Mouse (Mus musculus) kidney, adult 8-10 months (tissue): ENCODE measurements at regions not wholly inside any gene's neighbourhood (a gene's known extent, or its start where the extent isn't known, plus 50 kb on each side); places are given as distances from the start of the nearest gene placed in this dataset.

Experiments
- DNase-seq, 2 experiments: peaks; one replicate each; pipeline ENCODE4 v3.0.0; 2022

DNA sequence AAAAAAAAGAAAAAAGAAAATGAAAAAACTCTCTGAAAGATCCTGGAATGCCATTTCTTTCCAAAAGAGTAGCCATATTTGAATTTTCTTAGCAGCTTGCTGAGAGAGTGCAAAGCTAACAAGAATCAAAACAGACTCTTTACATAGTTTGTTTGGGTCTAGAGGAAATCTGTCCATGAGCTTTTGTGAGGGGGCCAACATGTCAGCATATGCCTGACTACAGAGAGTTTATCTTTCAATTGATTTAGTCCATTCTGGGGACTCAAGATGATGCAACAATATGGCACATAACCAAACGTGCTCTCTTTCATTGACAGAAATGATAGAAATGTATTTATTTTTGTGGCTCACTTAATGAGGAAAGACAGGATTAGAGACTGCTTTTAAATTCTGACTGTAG is 822.8 kb upstream of the Acvr2a start:
- no peak for DNase-seq

DNA sequence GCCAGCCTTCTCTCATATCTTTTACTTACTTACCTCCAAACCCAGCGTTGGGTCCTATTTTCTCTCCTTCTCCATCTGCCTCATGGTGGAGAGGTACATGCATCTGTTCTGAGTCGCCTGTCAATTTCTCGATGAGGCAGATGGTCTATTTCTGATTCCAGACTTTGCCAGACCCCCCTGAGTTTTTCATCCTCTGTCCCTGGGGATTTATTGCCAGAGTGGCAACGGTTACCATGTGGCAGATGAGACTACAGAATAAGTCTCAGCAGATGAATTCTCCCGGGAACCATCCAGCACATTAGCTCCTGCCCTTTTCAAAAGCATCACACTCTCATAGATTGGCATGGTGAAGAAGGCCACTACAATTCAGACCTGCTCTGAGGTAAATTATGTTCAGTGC is 819.7 kb upstream of the Acvr2a start:
- no peak for DNase-seq

DNA sequence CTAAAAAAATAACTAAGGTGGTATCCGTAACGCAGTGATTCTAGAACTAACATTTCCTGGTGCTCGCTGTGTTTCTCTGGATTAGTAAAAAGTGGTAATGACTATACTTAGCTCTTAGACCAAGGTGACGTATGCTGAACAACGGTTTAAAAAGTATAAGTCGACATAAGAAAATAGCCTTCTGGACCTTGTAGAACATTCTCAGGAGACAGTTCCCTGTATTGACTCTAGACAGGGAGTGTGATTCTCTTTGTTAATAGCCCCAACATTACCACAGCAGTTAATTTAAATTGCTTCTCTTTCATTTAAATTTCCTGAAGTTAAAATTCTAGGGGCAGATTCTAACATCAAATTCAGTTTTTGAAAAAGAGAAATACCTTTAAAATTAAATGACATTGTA is 812.7 kb upstream of the Acvr2a start:
- no peak for DNase-seq

DNA sequence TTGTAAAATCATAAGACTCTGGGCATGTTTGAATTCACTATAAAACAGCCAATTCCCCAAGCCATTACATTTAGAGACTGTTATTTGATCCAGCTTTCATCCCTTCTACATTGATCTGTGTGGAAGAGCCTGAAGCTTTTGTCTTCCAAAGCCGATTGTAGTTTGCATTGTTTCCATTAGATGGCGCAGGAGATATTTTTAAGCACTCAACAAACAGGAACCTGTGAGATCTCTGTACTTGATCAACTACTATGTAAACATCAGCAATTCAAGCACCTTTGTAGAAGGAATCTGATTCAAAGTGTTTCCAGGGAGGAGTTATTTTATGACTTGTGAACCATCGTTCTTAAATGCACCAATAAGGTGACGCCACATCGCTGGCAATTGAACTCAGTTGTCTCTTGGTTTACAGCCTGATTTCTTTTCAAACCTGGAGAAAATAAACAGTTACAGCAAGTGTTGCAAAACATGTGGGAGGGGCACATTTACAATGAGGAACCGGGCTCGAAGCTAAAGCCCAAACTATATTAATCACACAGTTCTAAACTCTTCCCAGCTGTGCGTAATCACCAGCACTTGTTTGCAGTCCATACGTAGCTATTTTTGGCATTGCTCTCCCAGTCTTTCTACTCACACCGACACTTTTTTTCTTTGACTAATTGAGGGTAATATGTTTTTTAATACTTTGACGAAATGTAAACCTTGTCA is 812.0 kb upstream of the Acvr2a start:
- DNase-seq = peak; percentile 44 to 47

DNA sequence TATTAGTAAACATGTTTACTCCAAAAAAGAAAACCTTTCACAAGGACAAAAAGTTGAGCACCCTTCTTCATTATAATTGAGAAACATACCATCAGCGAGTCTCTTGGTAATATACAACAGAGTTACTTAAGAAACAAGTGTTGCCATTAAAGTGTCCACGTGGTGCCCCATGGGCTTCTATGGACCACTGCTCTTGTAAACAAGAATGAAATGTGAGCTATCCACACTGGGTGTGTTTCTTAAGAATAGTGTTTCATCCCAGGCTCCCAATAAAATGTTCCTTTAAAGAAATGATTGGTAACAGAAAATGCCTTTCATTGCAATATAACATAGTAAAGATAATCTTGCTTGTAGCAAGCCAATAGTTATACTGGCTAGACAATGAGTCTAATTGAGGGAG is 803.6 kb upstream of the Acvr2a start:
- no peak for DNase-seq

DNA sequence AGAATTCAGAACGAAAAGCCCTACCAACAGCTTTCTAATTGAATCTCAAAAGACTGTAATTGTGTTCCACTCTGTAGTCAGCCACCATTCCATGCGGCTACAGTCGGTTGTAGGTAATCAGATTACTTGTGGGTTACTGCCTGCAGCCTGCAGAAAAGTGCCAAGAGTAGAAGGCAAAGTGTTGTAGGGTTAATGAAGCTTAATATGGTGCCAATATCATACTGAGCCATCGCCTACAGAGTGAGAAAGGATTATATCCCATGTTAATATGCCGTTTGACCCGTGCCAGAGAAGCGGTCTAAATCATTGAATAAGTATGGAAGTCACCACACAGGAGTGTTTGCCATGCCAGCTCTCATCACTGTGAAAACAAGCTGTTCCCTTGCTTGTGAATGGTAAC is 786.4 kb upstream of the Acvr2a start:
- DNase-seq = no peak

DNA sequence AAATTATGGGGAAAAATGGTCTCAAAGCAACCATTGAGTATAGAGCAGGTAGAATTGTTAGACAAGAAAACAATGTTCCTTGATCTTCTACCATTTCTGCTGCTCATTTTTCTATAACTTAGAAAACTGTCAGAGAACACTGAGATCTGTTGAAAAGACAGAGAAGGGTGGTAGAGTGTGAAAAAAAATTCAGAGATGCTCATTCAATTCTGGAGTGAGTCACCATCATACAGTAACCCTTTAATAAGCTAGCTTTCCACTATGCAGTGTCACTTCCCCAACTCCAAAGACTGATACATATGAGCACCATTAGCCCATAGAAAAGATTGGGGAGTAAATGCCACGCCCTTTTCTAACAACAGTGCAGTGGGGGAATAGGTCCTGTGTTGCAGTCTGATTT is 752.5 kb upstream of the Acvr2a start:
- DNase-seq = no peak

DNA sequence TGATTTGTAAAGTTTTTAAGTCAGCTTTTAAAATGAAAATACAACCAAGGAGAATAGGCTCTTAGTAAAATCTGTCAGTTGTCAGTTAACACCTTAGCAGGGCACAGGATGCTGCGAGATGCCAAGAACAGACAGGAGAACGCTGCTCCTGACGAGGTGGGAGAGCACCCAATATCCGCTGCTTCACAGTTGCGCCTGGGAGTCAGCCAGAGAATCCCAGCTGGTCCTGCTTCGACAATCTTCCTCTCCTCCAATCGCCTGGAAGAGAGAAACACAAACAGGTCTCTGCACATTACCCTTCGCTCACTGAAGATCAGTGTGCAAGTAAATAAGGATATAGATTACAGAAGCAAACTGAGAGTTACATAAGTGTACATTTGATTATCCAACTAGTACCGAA is 750.5 kb upstream of the Acvr2a start:
- DNase-seq = no peak

DNA sequence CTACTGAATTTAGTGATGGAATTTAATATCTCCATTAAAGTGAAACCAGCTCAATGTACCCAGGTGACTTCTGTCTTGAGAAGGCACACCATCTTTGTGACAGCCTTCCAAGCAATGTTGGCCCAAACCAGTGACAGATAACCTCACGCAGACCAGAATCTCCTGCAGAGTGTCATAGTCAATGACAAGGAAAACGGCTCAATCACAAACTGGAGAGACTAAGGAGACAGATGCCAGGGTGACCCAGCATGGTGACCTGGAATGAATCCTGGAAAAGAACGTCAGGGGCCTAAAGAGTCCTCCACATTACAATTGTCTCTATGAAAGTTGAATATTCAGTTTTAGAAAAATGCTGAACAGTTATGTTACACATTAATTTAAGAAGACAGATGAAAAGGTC is 748.7 kb upstream of the Acvr2a start:
- no peak for DNase-seq

DNA sequence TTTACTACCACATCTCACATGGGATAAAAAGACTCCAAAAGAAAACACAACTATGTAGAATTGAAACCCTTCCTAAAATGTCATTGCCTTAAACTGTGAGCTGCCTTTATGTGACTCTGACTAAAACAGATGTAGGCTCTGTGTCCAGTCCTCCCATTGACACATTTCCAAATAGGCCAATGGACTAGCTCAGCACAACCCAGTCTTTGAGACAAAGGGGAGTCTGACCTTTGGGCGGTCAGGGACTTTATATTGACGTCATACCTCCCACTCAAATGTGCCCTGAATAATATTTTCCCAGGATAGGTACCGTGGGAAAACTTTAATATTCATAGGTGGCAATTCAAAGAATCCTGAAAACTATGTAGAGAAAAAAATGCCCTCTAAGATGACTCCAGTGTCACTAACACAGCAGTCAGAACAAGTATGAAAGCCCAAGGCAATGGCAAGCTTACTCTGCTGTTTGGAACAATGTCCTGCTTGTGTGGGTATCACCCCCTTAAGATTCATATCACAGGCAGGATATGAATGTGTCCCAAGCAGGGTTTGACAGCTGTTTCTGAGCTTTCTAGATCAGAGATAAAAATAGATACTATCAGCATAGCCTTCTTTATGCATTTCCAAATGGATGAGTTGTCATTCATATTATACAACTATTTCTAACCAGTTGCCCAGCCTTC is 731.6 kb upstream of the Acvr2a start:
- no peak for DNase-seq

DNA sequence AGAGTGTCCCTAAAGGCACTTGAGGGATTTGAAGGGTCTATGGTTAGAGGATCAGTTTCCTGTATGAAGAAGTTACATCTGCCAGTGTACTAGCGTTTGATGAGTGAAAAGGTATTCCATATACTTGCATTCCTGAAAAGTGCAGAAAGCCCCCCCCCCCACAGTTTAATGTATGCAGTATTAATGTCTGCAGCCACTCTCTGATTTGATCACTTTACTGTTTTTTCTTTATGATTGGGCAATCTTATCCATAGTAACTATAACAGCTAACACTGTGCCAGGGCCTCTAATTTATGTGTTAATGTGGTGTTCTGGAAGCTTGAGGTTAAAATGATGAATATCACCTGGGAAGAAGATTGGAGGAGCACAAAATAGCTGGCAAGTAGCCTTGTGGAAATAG is 715.6 kb upstream of the Acvr2a start:
- DNase-seq = no peak

DNA sequence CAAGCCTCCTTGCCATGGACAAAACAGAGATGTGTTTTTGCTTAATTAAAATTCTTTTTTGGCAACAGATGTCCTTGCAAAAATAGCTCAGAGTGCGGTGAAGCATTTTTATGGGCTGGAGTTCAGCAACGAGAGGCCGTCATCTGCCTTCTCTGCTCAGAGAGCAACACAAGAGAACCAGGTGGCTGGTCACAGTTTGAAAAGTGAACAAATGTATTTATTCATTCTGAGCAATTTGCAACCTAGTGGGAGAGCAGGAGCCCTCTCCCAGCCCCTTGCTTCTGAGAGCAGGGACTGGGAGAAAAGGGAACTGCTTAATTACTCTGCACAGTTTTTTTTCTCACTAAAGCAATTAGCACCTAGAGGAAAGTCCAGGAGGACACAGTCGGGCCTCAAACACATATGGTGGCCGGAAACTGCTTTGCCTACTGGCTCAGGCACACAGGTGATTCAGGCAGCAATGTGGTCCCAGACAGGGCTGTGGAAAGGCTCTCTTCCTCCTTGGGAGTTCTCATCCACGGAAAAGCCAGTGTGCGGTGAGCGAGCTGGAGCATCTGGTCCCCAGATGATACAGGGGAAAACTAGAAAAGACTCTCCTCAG is 714.9 kb upstream of the Acvr2a start:
- no peak for DNase-seq

DNA sequence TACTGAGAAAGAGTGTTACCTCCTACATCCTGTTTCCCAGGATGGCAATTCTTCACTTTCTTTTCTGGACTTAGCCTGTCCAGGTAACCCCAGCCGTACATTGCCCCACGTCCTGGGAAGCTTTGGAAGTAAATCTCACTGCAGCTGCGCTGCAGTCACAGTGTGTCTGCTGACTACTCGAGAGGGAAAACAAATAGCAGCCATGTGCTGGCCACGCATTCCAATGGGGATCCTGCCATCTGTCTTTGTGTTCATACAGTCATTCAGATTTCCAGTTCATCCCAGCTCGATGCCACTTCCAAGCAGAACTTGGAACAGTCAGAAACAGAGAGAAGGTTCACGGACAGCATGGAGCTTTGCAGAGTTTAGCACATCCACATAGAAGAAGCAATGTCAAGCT is 690.2 kb upstream of the Acvr2a start:
- DNase-seq = no peak

DNA sequence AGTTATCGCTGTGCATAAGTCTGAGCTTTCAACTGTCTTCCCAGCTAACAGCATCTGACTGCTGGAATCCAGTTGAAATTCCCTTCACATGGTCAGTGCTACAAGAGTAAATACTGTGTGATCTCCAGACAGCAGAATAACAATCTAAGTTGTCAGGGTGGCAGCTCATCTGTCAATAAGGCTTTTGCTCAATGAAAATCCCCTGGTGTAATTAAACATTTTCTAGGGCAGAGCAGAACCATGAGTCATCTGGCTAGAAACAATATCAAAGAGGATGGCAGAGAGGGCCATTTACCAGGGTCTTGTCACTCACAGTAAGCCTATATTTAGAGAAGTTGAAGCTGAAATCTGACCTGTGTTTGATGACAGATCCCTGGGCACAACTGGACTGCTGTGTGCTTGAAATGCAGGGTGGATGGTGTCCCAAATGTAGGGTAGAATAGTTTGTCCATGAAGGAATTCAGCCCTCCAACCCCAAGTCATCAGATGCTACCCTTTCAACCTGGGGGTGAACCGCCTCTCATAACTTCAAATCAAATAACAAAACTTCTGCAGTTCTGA is 675.8 kb upstream of the Acvr2a start:
- no peak for DNase-seq

DNA sequence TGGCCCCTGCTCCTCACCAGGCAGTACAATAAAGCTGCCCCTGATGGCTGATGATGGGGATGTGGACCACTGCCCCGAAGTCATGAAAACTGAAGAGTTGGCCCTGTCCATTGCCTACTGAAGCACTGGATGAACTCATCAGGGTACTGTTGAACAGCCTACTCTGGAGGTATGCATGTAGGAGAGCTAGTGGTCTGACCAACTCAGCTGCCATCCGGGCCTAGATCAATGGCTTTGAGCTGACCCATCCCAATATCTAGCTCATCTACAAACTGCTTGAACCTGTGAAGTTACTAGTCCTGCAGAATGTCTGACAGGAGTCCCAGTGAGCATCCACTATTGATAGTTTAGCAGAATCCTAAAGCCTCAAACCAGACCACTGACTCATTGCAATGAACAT is 672.6 kb upstream of the Acvr2a start:
- no peak for DNase-seq

DNA sequence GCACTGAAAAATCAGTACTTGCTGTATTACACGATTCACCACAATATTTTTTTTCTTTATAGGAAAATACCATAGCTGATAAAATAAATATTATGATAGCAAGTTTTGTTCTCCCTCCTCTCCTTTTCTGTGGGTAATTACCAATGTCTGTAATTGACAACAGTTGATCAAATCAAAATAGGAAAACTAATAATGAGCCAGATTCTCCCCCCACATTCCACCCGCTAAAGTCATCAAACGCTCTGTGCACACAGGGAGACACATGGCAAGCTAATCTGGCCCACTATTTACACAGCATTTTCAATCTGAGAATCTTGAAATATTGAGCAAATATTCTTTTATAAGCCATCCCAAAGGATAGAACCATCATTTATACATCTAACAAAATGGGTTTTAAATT is 659.2 kb upstream of the Acvr2a start:
- no peak for DNase-seq

DNA sequence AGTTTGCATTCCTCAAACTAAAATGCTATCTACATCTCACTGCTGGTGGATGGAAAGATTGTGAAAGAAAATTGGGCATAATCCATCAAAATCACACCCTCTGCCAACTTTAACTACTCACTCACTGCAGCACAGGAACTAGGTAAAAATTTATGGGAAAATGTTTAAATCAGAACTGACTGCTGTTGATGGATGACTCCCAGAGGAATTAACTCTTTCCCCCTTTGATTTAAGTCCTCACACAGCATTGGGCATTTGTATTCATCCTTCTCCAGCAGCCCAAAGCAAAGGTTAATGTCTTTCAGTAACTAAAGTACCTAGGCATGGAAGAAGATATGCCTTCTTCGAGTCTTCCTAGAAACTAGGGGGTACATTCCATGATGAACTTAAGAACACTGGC is 641.3 kb upstream of the Acvr2a start:
- DNase-seq = no peak

DNA sequence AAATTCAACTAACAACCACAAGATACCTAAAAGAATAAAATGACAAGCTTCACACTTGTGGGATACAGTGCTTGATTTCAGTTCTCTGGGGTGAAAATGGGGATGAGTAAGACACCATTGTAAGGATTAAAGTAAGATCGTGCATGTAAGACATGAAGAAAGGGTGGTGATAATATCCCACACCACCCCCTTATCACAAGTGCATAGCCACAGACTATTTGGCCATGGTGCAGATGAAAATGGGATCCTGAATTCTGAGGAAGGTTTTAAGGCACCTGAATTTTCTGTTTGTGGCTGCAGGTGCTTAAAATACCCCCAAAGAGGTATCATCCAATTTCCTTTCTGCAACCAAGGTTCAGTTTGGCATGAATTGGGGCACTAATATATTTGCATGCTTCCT is 627.7 kb upstream of the Acvr2a start:
- DNase-seq = no peak

DNA sequence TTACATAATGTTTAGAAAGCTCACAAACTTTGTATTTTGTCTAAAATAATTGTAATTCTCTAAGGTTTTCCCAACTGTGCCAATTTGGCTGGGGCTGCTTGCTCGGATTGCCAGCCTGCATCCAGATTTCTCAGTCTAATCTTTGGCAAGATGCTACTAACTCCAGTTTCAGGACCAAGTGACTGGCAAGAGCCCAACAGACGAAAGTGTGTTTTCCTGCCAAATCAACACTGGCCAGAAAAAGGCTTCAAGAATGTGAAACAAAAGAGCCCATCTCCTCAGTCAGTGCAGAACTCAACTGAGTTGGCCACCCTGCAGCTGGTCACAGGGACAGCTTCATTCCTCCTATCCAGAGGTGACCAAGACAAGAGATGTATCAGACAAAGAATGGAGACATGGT is 627.3 kb upstream of the Acvr2a start:
- no peak for DNase-seq

DNA sequence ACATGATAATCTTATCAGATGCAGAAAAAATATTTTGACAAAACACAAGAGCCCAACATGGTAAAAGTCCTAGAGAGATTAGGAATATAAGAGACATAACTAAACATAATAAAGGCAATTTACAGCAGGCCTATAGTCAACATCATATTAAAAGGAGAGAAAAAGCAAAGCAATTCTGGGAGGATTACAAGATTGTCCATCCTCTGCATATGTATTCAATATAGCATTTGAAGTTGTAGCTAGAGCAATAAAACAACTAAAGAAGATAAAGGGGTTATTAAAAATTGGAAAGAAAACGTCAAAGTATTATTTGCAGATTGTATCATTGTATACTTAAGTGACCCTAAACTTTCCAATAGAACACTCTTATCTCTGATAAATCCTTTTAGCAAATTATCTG is 602.1 kb upstream of the Acvr2a start:
- no peak for DNase-seq

DNA sequence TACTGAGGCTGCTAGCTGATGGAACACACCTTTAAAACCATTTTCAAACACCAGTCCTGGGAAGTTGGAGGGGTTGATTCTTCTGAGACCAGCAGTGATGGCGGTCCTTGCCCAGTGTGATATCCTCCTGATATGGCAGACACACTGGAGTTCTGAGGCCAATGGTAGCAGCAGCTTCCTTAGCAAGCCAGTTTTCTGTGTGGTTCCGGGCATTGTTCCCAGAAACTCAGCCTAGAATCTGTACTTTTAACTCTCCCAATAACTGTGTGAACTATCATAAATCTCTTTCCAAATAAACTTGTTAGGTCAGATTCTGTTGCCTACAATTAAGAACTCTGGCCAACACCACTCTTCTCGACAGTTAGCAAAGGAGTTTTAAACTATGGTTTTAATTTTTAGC is 593.1 kb upstream of the Acvr2a start:
- DNase-seq = peak in 1 of 2 experiments; percentile 1

DNA sequence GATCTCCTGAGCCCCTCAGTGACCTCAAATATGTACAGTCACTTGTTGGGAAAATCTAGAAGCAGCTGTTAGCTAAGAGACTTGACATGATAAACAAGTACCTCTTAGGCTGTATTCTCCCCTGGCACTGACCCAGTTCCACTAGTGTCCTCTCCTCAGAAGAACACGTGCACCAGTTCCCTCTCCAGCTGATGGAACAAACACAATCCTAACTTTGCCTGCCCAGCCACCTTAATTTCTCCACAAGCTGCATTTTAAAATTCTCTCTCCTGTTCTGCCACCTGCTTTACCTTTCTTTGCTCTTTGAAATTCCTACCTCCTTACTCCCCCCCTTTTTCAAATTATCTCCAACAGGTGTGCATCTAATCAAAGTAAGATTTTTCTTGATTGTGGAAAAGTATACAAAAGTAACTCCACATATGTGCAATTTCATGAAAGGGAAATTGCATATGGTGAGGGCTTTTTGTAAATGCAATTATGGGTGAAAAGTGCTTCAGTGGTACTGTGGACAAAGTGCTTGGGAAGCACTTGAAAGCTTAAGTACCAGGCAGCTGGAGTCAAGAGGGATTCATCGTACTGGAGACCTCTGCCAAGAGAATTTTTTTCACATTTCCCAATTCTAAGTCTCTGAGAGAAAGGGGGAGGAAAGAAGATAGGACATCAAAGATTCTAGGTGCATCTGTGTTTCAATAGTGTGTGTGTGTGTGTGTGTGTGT is 590.7 kb upstream of the Acvr2a start:
- DNase-seq = no peak

DNA sequence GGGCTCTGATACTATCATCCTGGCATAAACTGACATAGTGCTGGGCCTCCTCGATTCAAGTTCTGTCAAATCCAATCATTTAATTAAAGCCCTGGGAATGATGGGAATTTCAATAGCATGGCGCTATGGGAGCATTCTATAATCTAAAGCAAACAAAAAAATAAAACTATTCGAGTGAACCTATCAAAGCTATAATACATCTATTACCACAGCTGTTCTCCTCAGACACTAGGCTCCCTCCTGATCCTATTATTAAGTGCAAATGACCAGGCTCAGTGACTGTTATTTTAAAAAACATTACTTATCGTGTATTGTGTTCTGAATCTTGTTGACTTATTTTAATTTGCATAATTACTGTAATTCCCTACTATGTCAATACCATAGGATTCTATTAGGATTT is 563.7 kb upstream of the Acvr2a start:
- no peak for DNase-seq

DNA sequence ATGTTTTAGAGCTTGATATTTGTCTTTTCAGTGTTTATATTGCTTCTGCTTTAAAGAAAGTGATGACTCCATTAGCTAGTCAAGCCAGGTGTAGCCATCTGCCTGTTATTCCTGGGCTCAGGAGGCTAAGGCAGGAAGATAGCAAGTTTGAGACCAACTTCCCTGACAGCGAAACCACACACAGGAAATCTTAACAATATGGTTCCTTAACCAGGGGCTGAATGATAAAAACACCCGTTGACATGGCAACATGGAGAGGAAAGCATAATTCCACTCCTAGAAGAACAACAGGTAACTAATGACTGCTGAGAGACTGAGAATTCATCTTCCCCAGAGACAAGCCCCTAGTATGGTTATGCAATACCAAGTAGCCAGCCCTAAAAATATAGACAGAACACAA is 553.6 kb upstream of the Acvr2a start:
- DNase-seq = no peak
